Mouse (Mus musculus): ENCODE data around the gene Ppif. TPM values are rescaled to one million over a fixed set of nuclear protein-coding genes. Genes with fewer than 3 reads are reported as not detected.
A peak's percentile ranks its signal among the peaks of the same experiment; 100 is the strongest.

The Ppif gene
- polyA plus RNA-seq (2012; rRNA removed), result 83.9 and 87.8 TPM in 2 replicates

DNA sequence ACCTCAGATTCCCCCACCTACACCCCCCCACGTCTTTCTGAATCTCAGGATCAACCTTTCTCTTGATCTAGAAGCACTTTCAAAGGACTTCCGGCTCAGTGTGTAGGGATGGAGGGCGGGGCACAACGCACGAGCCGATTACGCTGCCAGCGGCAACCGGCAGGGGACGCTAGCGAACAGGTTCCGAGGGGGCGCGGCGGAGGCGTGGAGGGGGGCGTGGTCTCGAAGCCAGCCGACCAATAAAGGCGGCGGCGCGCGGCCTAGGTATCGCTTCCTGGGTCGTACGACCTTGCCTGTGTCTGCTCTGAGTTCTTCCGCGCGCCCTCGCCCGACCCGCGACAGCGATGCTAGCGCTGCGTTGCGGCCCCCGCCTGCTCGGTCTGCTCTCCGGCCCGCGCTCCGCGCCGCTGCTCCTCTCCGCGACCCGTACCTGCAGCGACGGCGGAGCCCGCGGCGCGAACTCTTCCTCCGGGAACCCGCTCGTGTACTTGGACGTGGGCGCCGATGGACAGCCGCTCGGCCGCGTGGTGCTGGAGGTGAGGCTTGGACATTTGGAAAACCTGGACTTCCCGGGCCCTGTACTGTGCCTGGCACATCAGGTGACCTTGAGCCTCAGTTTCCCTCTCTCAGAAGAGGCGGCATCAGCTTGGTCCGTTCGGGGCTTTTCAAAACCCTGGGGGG, at the start of gene Ppif:
TSS of gene Ppif (plus strand) at position 267 of the 681 bp plus-strand sequence.
- WGBS, result under 1% methylated on average over 70 of the region's 70 CpGs
- no peak for DNase-seq (ENCODE audit: low read depth, low spot score)

DNA sequence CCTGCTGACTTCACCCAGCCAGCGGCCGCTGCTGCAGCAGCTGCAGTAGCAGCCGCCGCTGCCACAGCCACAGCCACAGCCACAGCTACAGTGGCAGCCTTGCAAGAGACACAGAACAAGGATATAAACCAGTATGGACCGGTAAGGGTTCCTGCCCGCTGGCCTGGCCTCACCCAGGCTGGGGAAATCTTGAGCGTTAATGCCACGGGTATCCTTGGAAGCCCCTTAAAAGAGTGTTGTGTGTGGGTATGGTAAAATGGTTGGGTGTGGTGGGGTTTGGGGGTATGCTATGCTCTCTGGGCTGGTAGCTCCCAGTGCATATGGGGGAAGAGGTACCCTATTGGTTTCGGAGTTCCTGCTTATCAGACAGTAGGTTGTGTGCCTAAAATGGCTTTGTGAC, 48.2 kb upstream of the Ppif start:
- WGBS, result 80% methylated on average over 9 of the region's 9 CpGs

DNA sequence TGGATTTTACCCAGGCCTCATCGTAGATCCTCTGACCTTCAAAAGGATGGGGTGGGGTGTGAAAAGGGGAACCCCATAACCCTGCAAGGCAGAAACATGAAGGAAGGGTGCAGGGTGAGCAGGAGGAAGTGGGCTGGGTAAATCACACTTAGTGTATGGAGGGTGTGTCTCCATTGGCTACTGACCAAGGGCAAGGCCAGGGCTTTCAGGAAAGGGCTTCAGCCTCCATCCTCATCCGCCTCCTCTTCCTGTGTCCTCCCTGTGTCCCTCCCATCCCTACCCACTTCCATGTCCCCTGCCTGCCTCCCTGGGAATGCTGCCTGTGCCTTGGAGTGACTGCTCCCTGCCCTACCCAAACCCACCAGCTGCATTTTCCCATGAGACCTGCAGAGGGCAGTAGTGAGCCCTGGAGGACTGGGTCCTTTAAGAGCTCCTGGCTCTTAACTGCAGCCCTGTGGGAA, 47.8 kb upstream of the Ppif start:
- DNase-seq (ENCODE audit: low read depth, low spot score), result peak; percentile 38
- 15% methylated on average over 2 of the region's 2 CpGs for WGBS

More for the DNA sequence above, 48.2 kb upstream of the Ppif start:
- DNase-seq (ENCODE audit: low read depth, low spot score), result no peak

DNA sequence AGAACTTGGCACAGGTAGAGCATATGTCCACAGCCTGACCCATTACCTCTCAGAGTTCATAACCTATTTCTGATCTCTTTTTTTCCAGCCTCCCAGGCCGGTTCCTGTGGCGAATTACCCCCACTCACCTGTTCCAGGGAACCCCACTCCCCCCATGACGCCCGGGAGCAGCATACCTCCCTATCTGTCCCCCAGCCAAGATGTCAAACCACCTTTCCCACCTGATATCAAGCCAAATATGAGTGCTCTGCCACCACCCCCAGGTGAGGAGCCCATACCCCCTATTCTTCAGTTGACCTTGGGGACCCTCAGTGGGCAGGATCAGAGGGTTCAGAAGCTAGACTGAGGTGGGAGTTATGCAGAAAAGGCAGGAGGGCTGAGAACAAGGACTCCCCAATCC, 42.8 kb upstream of the Ppif start:
- DNase-seq (ENCODE audit: low read depth, low spot score), result no peak
- 96% methylated on average over 4 of the region's 4 CpGs for WGBS

DNA sequence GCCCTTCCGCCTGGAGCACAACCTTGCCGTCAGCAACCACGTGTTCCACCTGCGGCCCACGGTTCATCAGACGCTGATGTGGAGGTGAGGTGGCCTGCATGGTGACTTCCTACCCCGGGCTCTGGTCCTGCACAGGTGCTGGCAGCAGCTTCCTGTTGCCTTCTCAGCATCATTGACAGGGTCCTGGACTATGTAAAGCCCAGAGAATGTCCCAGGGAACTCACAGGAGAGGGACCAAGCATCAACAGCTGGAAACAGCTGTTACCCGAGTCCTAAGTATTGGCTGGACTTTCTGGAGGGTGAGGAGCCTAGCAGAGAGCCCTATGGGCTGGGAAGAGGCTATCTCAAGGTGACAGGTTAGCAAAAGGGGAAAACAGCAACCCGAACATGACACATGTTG, 42.0 kb upstream of the Ppif start:
- no peak for DNase-seq (ENCODE audit: low read depth, low spot score)
- WGBS, result 91% methylated on average over 9 of the region's 9 CpGs

DNA sequence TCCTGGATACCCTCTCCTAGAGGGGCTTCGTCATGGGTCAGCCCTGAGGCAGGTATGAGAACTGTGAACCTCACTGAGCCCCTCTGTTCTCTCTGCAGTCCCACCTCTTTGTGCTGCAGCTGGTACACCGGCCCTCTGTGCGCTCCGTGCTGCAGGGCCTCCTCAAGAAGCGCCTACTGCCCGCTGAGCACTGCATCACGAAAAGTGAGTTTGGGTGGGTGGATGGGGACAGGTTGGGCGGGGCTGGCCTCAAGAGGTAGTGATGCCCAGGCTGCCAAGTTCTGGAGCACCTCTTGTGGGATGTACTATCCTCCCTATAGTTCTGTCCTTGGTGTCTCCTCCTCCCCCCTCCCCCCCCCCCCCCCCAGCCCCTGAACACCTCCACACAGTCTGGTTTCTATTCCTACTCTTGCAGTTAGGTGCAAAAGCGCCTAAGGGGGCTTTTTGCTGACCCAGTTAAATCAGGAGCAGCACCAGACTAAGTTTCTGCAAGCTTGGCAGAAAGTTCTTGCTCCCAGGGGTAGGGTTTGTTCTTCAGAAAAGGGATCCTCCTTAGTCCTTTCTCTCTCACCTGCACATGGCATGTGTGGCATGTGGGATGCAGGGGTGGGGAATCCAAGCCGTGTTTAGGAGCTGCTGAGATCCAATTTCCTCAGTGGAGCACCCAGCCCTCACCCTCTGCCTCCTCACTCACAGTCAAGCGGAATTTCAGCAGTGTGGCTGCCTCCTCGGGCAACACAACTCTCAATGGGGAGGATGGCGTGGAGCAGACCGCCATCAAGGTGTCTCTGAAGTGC, 39.4 kb upstream of the Ppif start:
- no peak for DNase-seq (ENCODE audit: low read depth, low spot score)
- WGBS, result 93% methylated on average over 14 of the region's 14 CpGs

DNA sequence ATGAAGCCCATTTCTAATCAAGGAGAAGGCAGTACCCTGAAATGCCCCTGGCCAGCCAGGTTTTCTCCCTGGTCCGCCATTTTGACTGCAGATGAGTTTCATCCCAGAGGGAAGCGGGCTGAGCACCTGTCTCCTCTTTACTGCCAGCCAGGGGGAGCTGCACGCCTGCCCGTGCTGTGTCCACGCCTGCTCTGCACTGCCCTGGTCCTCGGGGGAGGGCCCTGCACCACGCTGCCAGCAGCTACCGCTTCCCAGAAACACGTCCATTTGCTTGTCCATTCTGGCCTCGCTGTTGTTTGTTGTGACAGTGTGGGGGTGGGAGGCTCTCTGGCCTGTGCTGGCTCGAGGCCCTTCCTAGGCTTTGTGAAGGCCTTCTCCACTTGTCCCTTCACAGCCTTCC, 33.3 kb upstream of the Ppif start:
- no peak for DNase-seq (ENCODE audit: low read depth, low spot score)
- WGBS, result 60% methylated on average over 11 of the region's 11 CpGs

DNA sequence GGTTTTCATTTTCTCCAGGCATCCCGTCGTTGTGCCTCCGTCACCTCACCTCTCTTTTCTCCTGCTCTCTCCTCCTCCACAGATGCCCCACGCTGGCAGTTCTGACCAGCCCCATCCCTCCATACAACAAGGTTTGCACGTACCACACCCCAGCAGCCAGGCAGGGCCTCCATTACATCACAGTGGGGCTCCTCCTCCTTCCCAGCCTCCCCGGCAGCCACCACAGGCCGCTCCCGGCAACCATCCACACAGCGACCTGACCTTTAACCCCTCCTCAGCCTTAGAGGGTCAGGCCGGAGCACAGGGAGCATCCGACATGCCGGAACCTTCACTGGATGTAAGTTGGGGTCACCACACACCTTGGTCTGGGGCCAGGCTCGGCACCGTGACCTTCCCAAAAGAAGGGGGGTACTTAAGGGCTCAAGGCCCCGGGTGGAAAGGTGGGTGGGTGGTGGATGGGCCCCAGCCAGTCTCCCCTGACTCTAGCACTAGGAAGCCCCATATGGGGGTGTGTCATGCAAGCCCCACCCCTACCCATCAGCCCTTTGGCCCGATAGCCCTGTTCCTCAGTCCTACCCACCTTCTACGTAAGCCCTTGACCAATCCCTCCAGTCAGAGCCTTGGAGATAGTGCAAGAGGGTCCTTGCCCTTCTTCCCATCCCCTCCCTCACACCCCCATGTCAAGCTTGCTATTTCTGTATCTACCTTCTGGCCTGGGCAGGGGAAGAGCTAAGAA, 32.6 kb upstream of the Ppif start:
- 84% methylated on average over 17 of the region's 17 CpGs for WGBS
- DNase-seq (ENCODE audit: low read depth, low spot score), result no peak

DNA sequence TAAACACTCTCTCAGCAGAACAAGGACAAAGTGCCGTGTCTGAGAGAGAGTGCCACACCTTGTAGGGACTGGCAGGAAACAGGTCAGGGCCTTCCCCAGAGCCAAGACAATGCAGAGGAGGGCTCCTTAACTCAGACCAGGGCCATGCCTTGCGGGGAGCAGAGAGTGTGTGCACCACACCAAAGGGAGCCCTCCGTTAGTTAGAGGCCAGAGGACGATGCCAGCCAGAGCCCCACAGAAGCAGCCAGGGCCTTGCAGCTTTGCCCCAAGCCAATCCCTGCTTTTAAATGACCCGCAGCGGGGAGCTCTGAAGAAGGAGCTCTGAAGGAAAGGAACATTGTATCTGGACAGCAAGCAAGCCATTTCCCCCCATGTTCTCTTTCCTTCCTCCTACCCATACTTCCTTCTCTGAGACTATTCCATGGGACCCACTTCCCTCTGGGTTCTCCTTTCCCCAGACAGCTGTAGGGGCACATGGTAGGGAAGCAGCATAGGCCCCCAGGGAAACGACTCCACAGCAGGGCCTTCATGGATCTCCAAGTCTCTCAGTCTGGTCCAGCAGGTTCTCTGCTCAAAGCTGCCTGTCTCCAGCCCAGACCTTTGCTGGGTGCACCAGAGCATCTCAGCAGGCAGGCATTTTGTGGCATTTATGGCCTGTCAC, 30.2 kb upstream of the Ppif start:
- WGBS, result 78% methylated on average over 7 of the region's 7 CpGs
- no peak for DNase-seq (ENCODE audit: low read depth, low spot score)

DNA sequence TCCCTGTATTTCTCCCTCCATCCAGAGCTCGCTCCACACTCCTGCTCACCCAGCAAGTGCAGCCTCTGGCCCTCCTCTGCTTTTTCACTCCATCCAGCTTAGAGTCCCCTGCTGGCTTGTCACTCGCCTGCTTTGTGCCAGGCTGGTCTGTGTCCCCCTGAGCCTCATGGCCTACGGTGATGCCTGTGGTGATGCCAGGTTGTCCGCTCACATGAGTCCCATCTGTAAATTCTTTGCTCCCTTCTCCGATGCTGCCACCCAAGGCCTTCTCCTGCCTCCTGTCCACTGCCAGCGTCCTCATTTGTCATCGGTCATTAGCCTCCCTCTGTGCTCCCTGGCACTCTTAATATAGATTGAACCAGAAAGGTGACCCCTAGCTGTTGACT, 29.7 kb upstream of the Ppif start:
- 85% methylated on average over 7 of the region's 7 CpGs for WGBS
- no peak for DNase-seq (ENCODE audit: low read depth, low spot score)

DNA sequence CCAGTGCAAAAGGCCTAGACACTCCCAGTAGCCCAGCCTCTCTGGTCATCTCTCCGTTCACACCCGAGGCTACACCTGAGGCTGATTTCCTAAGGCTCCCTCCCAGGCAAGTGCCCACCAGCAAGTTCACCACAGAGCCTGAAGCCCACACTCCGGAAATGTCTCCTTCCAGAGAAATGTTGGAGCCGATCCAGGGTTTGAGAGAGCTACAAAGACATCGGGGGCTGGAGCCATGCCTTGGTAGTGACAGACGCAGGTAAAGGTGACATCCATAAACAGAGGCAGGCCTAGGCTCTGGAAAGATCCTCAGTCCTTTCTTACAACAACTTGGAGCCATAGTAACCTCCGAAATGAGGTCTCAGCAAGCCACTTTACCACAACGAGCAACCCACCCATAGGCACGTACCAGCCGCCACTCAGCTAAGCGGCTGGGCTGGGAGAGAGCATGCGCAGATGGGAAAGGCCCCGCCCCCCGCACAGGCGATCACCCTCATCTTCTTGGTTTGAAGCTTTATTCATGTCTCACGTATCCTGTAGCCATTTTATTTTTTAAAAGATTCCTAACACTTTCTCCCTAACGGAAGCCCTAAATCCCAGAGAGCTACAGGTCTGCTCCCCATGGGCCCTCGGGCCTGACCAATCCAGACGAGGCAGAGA, 28.5 kb upstream of the Ppif start:
- 89% methylated on average over 19 of the region's 19 CpGs for WGBS
- DNase-seq (ENCODE audit: low read depth, low spot score), result no peak

DNA sequence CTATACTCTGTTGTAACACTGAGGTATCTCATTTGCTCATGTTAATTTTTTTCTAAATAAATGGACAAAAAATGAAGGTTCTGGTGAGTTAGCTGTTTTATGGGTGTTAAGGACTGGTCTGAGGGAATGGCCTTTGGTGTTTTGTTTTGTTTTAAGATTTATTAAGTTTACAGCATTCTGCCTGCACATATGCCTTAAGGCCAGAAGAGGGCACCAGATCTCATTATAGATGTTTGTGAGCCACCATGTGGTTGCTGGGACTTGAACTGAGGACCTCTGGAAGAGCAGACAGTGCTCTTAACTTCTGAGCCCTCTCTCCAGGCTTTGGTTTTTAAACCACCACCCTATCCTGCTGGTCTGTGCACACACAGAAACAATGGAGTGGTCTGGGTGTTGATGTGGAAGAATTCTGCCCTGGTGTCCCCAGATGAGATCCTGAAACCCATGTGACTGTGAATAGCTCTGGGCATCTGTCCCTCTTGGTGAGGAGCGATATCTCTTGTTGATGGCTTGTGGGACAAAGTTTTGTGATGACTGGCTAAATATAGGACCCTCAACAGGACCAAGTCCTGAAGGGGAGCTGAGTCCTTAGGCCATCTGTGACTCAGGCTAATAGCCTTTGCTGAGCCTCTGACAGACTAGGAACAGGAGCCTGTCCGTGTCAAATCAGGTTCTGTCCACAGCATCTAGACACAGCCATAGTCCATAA, 27.1 kb upstream of the Ppif start:
- DNase-seq (ENCODE audit: low read depth, low spot score), result no peak
- WGBS, result 76% methylated on average over 2 of the region's 2 CpGs

DNA sequence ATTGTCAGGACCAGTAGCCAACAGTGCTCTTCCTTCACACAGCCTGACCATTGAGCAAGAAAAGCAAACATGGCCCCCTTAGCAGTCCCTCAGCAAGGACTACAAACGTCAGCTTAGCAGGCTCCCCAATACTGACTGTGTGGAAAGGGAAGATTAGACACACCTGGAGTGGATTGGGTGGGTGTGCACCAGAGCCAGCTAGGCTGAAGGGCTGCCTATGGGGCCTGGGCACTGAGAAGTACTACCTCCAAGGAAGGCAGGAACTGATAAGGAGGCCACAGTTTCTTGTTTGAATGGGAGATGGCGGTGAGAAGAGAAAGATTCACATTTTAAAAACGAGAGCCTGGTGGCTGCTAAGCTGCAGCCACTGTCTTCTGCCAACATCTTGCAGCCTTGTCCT, 26.4 kb upstream of the Ppif start:
- WGBS, result 69% methylated on average over 3 of the region's 3 CpGs
- no peak for DNase-seq (ENCODE audit: low read depth, low spot score)

DNA sequence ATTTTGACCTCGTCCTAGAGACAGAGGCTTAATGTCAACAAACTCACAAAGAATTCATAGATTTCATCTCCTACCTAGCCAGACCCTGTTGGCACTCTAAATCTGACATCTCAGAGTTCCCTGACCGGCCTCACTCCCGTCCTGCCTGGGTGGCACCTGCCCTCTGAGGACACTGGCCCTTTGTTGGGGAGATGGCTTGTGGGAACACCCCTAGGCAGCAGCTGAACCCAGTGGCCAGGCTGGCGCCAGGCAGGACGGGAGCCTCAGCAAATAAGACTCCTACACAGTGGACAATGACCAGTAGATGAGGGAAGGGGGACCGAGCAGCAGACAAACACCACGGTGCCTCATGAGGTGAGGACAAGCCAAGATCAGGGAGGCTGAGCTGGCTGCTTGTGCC, 14.3 kb upstream of the Ppif start:
- DNase-seq (ENCODE audit: low read depth, low spot score), result no peak

DNA sequence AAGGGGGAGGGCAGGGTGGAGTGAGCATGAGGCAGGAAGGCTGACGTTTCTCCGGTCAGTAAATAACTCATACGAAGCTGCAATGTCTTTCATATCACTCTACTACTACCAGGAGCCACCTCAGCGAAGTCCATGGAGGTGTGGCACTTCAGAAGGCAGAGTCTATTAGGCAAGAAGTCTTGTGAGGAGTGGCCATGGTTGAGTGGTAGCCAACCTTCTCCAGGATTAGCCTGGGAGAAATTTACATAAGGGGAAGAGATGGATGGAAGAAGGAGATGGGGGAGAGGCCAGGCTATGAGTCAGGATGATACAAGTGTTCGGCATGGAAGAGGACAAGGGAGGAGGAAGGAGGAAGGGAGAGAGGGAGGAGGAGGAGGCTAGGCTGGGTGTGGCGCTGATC, 11.9 kb upstream of the Ppif start:
- WGBS, result 31% methylated on average over 6 of the region's 6 CpGs
- DNase-seq (ENCODE audit: low read depth, low spot score), result no peak

More for the DNA sequence above, 14.3 kb upstream of the Ppif start:
- 65% methylated on average over 7 of the region's 7 CpGs for WGBS

DNA sequence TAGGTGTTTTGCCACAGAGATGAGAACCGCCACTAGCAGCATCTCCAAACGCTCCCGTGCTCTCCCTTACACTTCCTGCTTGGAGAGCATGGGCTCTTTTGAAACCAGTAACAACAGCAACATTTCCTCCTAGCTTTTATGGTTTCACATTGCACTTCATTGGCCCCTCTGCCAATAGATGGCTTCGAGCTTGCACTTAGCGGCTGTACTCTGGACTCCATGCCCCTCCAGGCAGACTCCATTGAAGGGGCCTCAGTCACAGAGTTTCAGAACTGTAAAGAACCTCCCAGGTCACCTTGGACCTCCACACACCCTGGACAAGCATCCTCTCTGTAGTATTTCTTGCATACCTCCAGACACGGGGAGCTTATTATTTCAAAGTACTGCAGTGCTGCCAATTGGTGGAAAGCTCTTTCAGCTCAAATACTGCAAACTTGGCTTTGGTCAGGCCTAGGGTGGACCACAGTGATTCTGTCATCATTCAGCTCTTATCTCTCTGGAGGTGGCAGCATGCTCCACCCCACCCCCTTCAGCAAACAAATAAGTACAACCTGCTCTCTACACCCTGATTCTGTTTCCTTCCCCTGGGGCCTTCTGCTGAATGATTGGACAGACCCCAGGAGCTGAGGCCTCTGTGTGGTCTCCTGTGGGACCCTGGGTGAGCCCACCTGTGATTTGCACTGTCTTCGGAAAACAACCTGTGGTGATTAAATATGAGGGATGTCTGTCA, 7.6 kb upstream of the Ppif start:
- no peak for DNase-seq (ENCODE audit: low read depth, low spot score)
- WGBS, result 19% methylated on average over 7 of the region's 7 CpGs

DNA sequence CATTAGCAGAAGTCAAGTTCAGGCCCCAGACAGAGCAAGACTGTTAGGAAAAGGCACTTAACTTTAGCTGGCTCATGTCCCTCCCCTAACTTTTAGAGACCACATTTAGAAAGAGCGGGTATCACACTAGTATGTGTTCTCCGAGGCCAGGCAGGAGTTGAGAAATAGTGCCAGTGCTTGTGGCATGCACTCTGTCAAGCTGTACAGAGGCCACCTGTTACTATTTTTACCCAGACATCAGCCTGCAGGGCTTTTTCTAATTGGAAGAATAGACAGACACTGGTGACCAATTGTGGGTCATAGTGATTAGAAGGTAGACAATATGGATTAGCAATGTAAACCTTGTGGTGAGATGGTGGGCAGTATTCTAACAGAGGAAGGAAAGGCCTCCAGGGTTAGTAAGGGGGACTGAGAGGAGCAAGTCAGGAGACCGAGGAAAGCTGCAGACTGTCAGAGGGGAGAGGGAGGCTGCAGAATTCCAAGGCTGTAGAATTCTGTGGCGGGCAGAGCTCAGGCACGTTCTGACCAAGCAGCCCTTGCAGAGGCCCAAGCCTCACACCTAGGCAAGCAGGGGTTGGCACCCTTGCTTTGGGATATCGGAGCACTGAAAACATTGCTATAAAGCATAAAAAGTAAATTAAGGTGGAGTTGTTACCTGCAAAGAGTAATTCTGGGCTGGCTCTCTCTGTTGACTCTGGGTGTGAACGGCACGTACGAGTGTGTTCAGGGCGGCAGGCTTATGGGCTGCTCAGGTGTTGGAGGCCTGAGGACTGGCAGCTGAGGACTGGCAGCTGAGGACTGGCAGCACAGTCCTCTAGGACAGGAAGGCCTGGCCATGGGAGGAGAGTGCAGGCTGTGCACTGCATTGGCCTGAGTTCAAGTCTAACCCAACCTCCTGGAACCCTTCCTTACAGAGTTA, 6.7 kb upstream of the Ppif start:
- 28% methylated on average over 10 of the region's 10 CpGs for WGBS
- DNase-seq (ENCODE audit: low read depth, low spot score), result no peak

Data from large intestine, adult 2 months (tissue).